Mouse (Mus musculus): ENCODE data around the gene Oasl2.
"Not testable (repeated sequence)": the region's sequence is repeated elsewhere in the genome, so short reads cannot be mapped to it uniquely, and the experiment has no call there.

The Oasl2 gene

DNA sequence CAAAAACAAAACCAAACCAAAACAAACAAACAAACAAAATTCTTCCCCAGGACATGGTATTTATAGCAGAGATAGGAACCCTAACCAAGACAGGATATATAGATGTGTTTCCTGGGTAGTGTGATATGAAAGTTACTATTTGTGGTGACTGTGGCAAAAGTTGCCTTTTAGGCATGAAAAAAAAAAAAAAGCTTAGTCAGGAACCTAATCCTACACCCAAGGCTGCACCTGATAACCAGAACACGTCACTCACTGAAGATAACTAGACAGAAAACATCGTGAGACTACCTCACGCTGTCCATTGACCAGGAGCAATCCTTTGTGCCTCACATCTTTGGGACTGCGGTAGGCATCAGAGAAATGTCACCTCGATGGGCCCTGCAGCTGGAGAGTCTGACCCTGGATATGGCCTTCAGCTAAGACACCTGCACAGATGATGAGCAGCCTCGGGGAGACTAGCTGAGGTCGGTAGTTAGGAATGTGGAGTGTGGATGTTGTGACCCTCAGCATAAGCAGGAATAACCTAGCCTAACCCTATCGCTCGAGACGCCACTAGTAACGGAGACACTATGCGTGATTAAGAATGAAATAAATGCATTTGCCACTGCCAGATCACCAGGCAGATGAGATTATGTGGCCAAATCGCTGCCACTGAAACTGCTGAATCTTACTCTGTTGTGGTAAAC is at the start of gene Oasl2:
TSS of gene Oasl2 (plus strand) at position 249 of the 686 bp plus-strand sequence.
- DNase-seq (ENCODE audit: low spot score in 2 of 2) = no peak

- no peak for DNase-seq (ENCODE audit: low spot score in 2 of 2)
These were observed 45.0 kb upstream of the Oasl2 start for GRCm38 (mm10) chr5:114851565-114852236.

DNA sequence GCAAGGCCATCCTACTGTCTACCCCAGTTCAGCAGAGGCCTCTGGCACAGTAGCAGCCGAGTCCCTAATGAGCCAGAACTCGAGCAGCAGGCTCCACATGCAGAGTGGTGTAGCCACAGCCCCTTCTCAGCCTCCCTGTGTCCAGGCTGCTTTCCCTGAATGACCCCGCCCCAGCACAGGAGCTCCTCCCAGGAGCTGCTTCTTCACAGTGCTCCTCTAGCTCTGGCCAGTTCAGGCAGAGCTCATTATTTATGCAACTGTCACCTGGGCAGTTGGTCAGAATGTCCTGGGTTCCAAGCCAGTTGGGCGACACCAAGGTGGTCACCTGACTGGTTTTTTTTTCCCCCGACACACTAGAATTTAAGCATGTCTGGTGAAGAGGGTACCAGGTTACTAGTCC is 43.4 kb upstream of the Oasl2 start, which contains the start of gene 4930519G04Rik:
TSS of gene 4930519G04Rik (plus strand) at position 301 of the 400 bp plus-strand sequence.
- DNase-seq (ENCODE audit: low spot score in 2 of 2) = not testable (repeated sequence)

- DNase-seq (ENCODE audit: low spot score in 2 of 2) = no peak
These were observed 38.2 kb upstream of the Oasl2 start, which contains the start of gene Gm9936 for GRCm38 (mm10) chr5:114858582-114858981. TSS of gene Gm9936 (minus strand) at chr5:114858682.

- peak in 1 of 2 experiments; percentile 58 for DNase-seq (ENCODE audit: low spot score in 2 of 2)
These were observed 37.5 kb upstream of the Oasl2 start for GRCm38 (mm10) chr5:114859253-114859652.

GRCm38 (mm10) chr5:114861730-114862129 is 35.0 kb upstream of the Oasl2 start:
- no peak for DNase-seq (ENCODE audit: low spot score in 2 of 2)

- no peak for DNase-seq (ENCODE audit: low spot score in 2 of 2)
These were observed 31.9 kb upstream of the Oasl2 start for GRCm38 (mm10) chr5:114864813-114865212.

DNA sequence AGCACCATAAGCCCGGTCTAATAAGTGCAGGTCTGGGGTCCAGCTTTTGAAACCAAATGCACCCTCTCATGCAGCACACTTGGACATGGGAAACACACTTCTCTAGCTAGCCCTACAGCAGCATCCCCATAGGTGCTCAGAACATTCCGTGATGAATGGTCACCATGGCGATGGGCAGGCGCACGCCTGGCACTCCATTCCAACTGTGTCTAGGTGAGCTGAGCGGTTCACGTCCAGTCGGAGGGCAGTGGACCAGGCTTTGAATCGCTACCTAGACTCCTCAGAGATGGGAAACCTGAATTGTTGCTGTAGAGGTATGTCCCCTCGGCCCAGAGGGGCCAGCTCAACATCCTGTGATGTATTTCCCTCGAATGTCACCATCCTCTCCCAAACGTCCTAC is 31.5 kb upstream of the Oasl2 start:
- DNase-seq (ENCODE audit: low spot score in 2 of 2) = no peak

DNA sequence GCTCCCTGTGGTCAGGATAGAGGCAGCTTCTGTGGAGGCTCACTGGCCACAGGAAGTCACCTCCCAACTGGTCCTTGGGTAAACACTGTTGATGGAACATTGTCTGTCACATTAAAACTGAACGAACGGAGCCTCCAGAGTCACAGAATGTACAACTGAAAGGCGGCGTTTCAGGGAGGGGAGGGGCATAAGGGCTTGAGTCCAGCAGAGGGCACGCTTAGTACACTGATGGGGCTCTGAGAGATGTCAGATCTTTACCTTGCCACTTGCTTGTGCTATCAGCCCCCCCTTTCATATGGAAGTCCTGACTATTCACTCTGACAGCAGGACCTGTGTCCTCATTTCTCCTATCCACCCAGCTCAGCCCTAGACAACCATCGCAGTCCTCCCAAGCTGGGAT is 20.9 kb upstream of the Oasl2 start:
- no peak for DNase-seq (ENCODE audit: low spot score in 2 of 2)

DNA sequence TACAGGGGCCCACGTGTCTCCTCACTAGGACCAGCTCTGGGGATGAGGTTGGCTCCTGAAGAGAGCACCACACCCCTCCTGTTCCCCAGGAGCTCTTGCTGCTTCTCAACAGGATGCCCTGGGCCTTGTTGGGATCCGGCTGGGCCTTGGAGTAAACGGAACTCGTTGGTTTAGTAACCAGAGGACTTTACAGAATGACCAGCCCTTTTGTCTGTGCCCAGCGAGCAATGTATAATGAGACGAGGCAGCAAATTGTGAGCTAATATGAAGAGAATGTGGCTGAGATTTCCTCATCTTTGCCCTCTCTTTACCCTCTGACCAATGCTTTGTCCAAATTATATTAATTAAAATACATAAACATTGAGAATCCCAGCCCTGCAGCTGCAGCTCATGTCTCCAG is 20.4 kb upstream of the Oasl2 start:
- no peak for DNase-seq (ENCODE audit: low spot score in 2 of 2)

- DNase-seq (ENCODE audit: low spot score in 2 of 2) = no peak
These were observed 19.2 kb upstream of the Oasl2 start for GRCm38 (mm10) chr5:114877487-114877886.

- no peak for DNase-seq (ENCODE audit: low spot score in 2 of 2)
These were observed 17.3 kb upstream of the Oasl2 start for GRCm38 (mm10) chr5:114879399-114879798.

- not testable (repeated sequence) for DNase-seq (ENCODE audit: low spot score in 2 of 2)
These were observed 14.4 kb upstream of the Oasl2 start for GRCm38 (mm10) chr5:114882319-114882718.

- no peak for DNase-seq (ENCODE audit: low spot score in 2 of 2)
These were observed 13.7 kb upstream of the Oasl2 start for GRCm38 (mm10) chr5:114883022-114883421.

GRCm38 (mm10) chr5:114886801-114887200 is 9.9 kb upstream of the Oasl2 start:
- no peak for DNase-seq (ENCODE audit: low spot score in 2 of 2)

DNA sequence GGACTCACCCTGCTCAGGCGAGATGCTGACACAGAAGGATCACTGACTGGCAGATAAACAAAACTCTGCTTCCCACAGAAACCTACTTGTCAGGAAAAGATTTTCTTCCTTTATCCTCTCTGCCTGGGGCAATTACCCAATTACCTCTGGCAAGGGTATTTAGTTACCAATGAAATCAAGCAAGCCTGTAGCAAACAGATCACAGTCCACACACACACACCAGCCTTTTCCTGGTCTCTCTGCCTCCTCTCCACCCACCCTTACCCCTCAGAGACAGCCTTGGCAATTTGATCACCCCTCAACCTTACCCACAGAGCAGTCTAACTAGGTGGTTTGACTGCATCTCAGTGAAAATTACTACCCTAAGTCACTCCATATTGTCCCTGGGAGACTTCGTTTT is 7.7 kb upstream of the Oasl2 start:
- no peak for DNase-seq (ENCODE audit: low spot score in 2 of 2)

DNA sequence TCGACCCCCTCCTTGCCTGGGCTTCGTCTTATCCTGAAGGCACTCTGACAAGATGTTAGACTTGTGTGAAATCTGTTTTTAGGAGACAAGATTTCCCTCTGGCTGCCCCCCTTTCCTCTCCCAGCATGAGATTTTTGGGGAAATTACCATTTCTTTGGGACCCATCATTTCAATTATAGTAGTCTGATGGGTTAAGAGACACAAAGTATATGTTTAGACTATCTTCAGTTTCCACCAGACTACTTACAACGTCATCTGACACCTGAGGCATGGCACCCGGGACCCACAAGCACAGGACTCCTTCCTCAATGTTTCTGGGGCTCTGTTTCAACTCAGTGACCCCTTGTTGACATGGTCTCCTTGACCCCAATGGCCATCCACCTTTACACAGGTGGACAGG is 1.2 kb upstream of the Oasl2 start:
- DNase-seq (ENCODE audit: low spot score in 2 of 2) = no peak

GRCm38 (mm10) chr5:114897374-114897793 is 648 bp downstream of the Oasl2 start:
- DNase-seq (ENCODE audit: low spot score in 2 of 2) = no peak

DNA sequence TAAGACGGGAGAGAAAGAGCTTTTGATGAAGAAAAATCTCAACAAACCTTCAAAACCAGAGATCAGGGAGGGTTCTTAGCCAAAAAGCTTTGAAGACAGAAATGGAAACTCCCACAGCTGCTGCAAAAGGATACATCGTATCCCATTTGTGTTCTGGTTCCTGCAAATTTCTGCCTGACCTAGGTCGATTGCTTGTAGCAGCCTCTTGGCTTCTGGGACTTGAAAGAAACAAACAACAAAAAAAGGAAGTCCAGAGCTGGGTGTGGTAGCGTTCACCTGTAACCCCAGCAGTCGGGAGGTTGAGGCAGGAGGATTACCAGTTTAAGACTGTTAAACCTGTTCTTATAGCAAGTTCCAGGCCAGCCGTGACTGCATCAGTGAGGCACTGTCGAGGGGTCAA is 2.1 kb downstream of the Oasl2 start:
- DNase-seq (ENCODE audit: low spot score in 2 of 2) = no peak

DNA sequence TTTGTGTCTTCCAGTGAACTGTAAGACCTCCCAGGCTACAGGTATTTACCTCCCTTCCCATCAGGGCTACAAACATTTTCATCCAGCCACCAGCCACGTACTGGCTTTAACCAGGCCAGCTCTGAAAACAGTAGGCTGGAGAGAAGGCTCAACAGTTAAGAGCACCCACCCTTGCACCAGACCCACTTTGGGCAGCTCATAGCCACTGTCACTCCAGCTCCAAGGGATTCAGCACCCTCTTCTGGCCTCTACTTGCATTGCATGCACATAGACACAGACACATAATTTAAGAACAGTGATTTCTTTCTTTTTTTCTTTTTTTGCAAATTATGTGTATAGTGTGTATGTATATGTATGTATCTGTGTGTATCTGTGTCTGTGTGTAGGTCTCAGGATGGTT is 5.7 kb downstream of the Oasl2 start:
- peak in 1 of 2 experiments; percentile 54 for DNase-seq (ENCODE audit: low spot score in 2 of 2)

GRCm38 (mm10) chr5:114908598-114909305 is 12.0 kb downstream of the Oasl2 start:
- DNase-seq (ENCODE audit: low spot score in 2 of 2) = no peak

- DNase-seq (ENCODE audit: low spot score in 2 of 2) = no peak
These were observed 16.9 kb downstream of the Oasl2 start for GRCm38 (mm10) chr5:114913686-114914085.

DNA sequence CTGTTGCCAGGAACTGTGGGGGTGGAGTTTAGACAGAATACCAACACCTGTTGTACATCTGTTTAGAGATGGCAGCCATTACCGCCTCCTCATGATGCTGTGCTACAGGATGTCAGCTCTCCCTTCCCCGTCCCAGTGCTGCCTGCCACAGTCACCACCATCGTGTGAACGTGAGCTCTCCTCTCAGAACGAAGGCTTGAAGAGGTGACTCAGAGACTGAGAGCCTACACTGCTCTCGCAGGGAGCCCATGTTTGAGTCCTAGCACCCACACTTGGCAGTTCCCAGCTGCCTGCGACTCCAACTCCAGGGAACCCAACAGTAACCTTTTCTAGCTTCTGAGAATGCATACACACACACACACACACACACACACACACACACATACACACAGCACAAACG is 18.1 kb downstream of the Oasl2 start:
- DNase-seq (ENCODE audit: low spot score in 2 of 2) = no peak
